In genomic region chr6:7689180-7689579, GRCm38 (mm10) we compare ENCODE assay signal across 22 mouse cellular contexts. TPM values are rescaled to one million over a fixed set of nuclear protein-coding genes. Genes with fewer than 3 reads are reported as not detected.
DNase-seq lines count a peak whose midpoint lies in the region; ATAC-seq lines count a peak whose summit lies in the region.
"Had no signal": no experiment of that assay in that cellular context is flagged by ENCODE, and none has a peak within 500 bp of the region (broad histone marks: within the 10 kb centered on the region; RNA-seq: fewer than 3 reads in every experiment).

No protein-coding gene starts in this region.

- peak overlapping the region; percentile 11; the same call in 1 of the 2 replicates for H3K4me3 ChIP-seq in liver, embryonic 16.5 days (ENCODE audit: low read depth, low read length)
- H3K4me3 ChIP-seq in forebrain, embryonic 15.5 days: no peak overlapping the region
- H3K4me3 ChIP-seq in heart, embryonic 10.5 days: no peak overlapping the region
- H3K4me3 ChIP-seq: embryonic facial prominence, embryonic 15.5 days; forebrain, embryonic 12.5 days; limb, embryonic 15.5 days; megakaryocyte, embryonic 14.5 days; stomach, embryonic 15.5 days had no signal

- H3K4me2 ChIP-seq in liver, embryonic 16.5 days (ENCODE audit: low read depth, low read length): peak overlapping the region; percentile 77
- H3K4me2 ChIP-seq in forebrain, embryonic 15.5 days (replicated peaks): no peak overlapping the region
- H3K4me2 ChIP-seq: embryonic facial prominence, embryonic 15.5 days; forebrain, embryonic 12.5 days; limb, embryonic 15.5 days; stomach, embryonic 15.5 days had no signal

- H3K27me3 ChIP-seq in liver, embryonic 16.5 days (ENCODE audit: control insufficient read depth, insufficient read depth, low read depth, low read length): no peaks in the 10 kb centered on the region
- H3K27me3 ChIP-seq in forebrain, embryonic 15.5 days: no peaks in the 10 kb centered on the region
- no peaks in the 10 kb centered on the region for H3K27me3 ChIP-seq in heart, embryonic 10.5 days (ENCODE audit: insufficient read depth, poor library complexity, severe bottlenecking)
- H3K27me3 ChIP-seq: CH12.LX; embryonic facial prominence, embryonic 15.5 days; limb, embryonic 15.5 days; stomach, embryonic 15.5 days had no signal

- H3K36me3 ChIP-seq in liver, embryonic 16.5 days (ENCODE audit: control insufficient read depth, insufficient read depth): peaks cover 5% of the 10 kb centered on the region
- no peaks in the 10 kb centered on the region for H3K36me3 ChIP-seq in forebrain, embryonic 15.5 days
- H3K36me3 ChIP-seq in heart, embryonic 10.5 days: 0 out of 2 replicates have a peak, but pooled peaks cover 2% of the 10 kb centered on the region
- H3K36me3 ChIP-seq: embryonic facial prominence, embryonic 15.5 days; forebrain, embryonic 12.5 days; limb, embryonic 15.5 days; stomach, embryonic 15.5 days had no signal

- ATAC-seq in liver, embryonic 16.5 days (ENCODE audit: low read depth): no peak
- no peak for ATAC-seq in forebrain, embryonic 15.5 days (replicated peaks)
- ATAC-seq: lung, postnatal 0 days; midbrain, embryonic 16.5 days had no signal

- peak; percentile 36 for DNase-seq in adrenal gland, postnatal 10 days
- no peak for DNase-seq in adrenal gland, postnatal 4 days (ENCODE audit: low spot score in 2 of 2)
- DNase-seq in ES-CJ7 (ENCODE audit: low read depth, low spot score): peak; percentile 53
- DNase-seq in adrenal gland, postnatal 25 days: peak; percentile 4
- DNase-seq in heart, embryonic 10.5 days (ENCODE audit: low spot score): no peak
- DNase-seq in right cerebral cortex, postnatal 4 days: no peak
- DNase-seq: cerebellum, adult 2 months; cerebellum, postnatal 36 days; kidney, adult 18-20 months; right cerebral cortex, postnatal 14 days; thymus, adult 18-20 months had no signal

- no peaks in the 10 kb centered on the region for H3K9me3 ChIP-seq in liver, embryonic 16.5 days (replicated peaks; ENCODE audit: control insufficient read depth, low read length)
- H3K9me3 ChIP-seq in forebrain, embryonic 15.5 days: no peaks in the 10 kb centered on the region
- no peaks in the 10 kb centered on the region for H3K9me3 ChIP-seq in heart, embryonic 10.5 days
- H3K9me3 ChIP-seq: embryonic facial prominence, embryonic 15.5 days; forebrain, embryonic 12.5 days; limb, embryonic 15.5 days; megakaryocyte, embryonic 14.5 days; stomach, embryonic 15.5 days had no signal

- 0 out of 2 replicates have a peak overlapping the region, but pooled peaks have one; percentile 39 for H3K27ac ChIP-seq in liver, embryonic 16.5 days (ENCODE audit: low read length)
- H3K27ac ChIP-seq in forebrain, embryonic 15.5 days (replicated peaks): no peak overlapping the region
- no peak overlapping the region for H3K27ac ChIP-seq in heart, embryonic 10.5 days
- H3K27ac ChIP-seq: embryonic facial prominence, embryonic 15.5 days; forebrain, embryonic 12.5 days; kidney, postnatal 0 days; limb, embryonic 15.5 days; stomach, embryonic 15.5 days had no signal

- peaks cover 42% of the 10 kb centered on the region for H3K4me1 ChIP-seq in liver, embryonic 16.5 days (ENCODE audit: control insufficient read depth, low read depth, low read length)
- H3K4me1 ChIP-seq in forebrain, embryonic 15.5 days: peaks cover 7% of the 10 kb centered on the region; the same call in 1 of the 2 replicates
- H3K4me1 ChIP-seq in heart, embryonic 10.5 days: no peaks in the 10 kb centered on the region
- H3K4me1 ChIP-seq: stomach, embryonic 15.5 days had no signal

- H3K9ac ChIP-seq in liver, embryonic 16.5 days (ENCODE audit: low read depth, low read length): no peak overlapping the region
- H3K9ac ChIP-seq in forebrain, embryonic 15.5 days (replicated peaks): no peak overlapping the region
- H3K9ac ChIP-seq: embryonic facial prominence, embryonic 15.5 days; forebrain, embryonic 12.5 days; limb, embryonic 15.5 days; stomach, embryonic 15.5 days had no signal

- 76% methylated on average over 12 of the region's 12 CpGs for WGBS in liver, embryonic 16.5 days (ENCODE audit: insufficient replicate concordance)
- WGBS in forebrain, embryonic 15.5 days: 93% methylated on average over 12 of the region's 12 CpGs
- WGBS in heart, embryonic 10.5 days: 71% methylated on average over 12 of the region's 12 CpGs

RNA-seq across cellular contexts. Expression of gene Asns, which starts 3.9 kb away (rescaled TPM):
- 10 to 100 TPM; 75.9 to 78.9 TPM for total RNA-seq in adrenal gland, postnatal 10 days (2021)
- total RNA-seq in adrenal gland, postnatal 4 days (2021): 10 to 100 TPM; 29.9 to 34.2 TPM
- total RNA-seq in adrenal gland, postnatal 25 days (2021): 56.9 and 94.2 TPM in 2 replicates
- 306 and 342 TPM in 2 replicates for polyA plus RNA-seq in liver, embryonic 16.5 days (2015; fragmentation: Nextera tagmentation; extraction: Ambion mirVana)
- 56.9 and 62.3 TPM in 2 replicates for polyA plus RNA-seq in forebrain, embryonic 15.5 days (2015; fragmentation: Nextera tagmentation; extraction: Ambion mirVana)
- 65.5 and 84.5 TPM in 2 replicates for polyA plus RNA-seq in heart, embryonic 10.5 days (2016; fragmentation: Nextera tagmentation; extraction: Ambion mirVana)
- total RNA-seq: CH12.LX had no signal

Comparison
In these comparisons a context has a peak if more than half of its experiments do, and no peak if none do; other contexts are left out.
1. DNase-seq: peak in adrenal gland, postnatal 10 days (single experiment), ES-CJ7 (single experiment) and adrenal gland, postnatal 25 days (single experiment); none in adrenal gland, postnatal 4 days (0 of 2), heart, embryonic 10.5 days (single experiment) and right cerebral cortex, postnatal 4 days (single experiment).